Mouse (Mus musculus) bone marrow macrophage, adult 2 months (primary cell): ENCODE data around the gene Olfr283.

Experiments
- CTCF ChIP-seq: IDR thresholded peaks from 2 replicates; pipeline ENCODE4 v1.5.1; 2012; ENCODE audit warnings: low read depth, mild to moderate bottlenecking, low read length, moderate library complexity
- POLR2A ChIP-seq: IDR thresholded peaks from 2 replicates; pipeline ENCODE4 v1.6.1; 2012; ENCODE audit warnings: mild to moderate bottlenecking, low read depth, low read length, borderline replicate concordance

DNA sequence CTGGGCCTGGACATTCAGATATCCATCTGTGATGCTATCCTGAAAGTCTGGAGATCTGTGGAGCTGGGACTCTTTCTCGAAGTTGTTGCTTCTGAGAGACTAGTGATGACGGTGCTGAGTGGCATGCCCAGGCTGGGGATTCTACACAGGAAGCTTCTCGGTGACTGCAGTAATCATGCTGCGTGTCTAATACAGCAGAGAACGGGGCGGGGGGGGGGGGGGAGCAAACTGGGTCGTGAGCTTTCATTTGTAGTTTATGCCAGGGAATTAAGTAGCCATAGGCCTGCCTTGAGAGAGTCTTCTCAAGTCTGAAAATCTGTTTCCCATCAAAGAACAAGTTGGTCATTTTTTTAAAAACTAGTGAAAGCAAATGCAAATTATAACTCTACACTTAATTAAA lies 37.4 kb upstream of the Olfr283 start:
- TF ChIP-seq POLR2A: no peak
- no peak for TF ChIP-seq CTCF
